Mouse (Mus musculus): Measurements from ENCODE around the gene Reg3a.
"Not testable (repeated sequence)": the region's sequence is repeated elsewhere in the genome, so short reads cannot be mapped to it uniquely, and the experiment has no call there.

Gene Reg3a

GRCm38 (mm10) chr6:78380409-78380808 lies at the start of gene Reg3a:
Gene Reg3a (plus strand): TSS chr6:78380709.
- in situ Hi-C loops (cut with MboI; ENCODE audit: unreplicated experiment in 2 of 2) = no loop called here

- in situ Hi-C loops (cut with MboI; ENCODE audit: unreplicated experiment in 2 of 2) = no loop called here
Measured at GRCm38 (mm10) chr6:78331919-78332569, 48.5 kb upstream of the Reg3a start.

DNA sequence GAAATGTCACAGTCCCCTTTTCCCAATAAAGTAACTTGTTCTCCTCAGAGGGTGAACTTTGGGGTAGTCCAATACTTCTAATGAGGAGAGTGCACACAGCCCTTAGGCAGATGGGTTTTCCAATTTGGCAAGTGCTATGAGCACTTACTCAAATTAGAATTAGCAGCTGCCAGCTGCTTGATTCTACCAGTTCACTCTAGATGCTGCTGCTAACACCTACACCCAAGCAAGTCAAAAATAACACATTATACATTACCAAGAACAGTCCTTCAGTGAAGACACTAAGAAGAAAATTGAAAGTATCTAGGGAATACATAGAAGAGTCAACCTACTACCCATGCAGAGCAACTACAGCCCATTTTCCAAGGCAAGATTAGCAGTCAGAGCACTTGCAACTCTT lies 40.2 kb upstream of the Reg3a start:
- in situ Hi-C loops (cut with MboI; ENCODE audit: unreplicated experiment in 2 of 2) = no loop called here

DNA sequence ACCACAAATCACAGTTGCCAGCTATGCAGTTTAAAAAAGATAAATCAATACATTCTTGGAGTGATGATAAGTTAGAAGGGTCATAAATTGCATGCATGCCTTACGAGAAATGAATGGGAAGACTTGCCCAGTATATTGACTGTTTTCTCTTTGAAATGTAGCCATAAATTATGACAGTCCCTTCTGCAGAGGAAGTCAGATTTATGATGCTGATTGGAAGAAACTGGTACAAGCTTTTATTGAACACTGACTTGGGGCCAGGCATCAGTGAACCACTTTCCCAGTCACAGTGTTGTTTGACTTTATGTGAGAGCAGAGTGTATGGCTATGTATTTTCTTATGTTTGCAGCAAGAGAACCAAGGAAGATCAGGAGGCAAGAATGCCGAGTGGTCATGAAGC lies 38.8 kb upstream of the Reg3a start:
- in situ Hi-C loops (cut with MboI; ENCODE audit: unreplicated experiment in 2 of 2) = no loop called here

DNA sequence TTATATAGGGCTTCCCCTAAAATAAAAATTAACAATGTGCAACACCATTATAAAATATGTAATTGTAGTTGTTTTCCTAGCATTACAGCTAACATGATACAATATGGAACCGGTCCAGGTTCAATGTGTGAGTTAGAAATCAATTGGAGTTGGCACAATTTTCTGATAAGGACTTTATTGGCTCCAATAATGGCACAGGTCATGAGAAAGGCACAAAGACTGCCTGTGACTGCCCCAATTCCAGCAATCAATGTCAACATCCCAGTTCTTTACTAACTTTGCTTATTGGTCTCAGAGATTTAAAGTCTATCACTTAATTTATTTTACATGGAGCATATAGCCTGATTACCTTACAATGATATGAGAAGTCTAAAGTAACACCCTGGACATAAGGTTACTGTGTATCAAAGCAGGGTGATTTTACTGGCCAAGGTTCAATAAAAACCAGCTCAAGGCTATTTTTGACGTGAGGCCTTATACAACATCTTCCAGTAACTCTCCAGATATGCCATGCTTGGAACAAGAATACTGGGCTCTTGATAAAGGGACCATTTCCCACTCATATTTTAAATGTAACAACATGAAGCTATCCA lies 18.4 kb upstream of the Reg3a start:
- in situ Hi-C loops (cut with MboI; ENCODE audit: unreplicated experiment in 2 of 2) = no loop called here

DNA sequence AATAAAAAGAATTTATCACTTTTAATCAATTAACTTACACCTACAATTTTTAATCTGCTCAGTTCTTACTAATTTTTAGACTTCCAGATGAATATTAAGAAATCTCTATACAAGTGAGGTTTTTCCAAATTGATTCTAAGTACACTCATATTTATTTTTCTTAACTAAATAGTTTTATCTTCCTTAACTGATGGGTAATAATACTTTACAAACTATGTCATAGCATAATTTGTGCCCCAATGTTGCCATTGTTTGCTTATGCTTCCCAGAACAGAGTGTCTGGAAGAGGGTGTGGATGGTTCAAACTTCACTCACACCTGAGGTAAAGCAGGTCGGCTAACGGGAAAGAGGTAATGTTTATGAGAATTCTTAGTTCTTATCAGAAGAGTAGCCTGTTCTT lies 10.2 kb upstream of the Reg3a start, which contains the start of gene Reg3b:
TSS of gene Reg3b (plus strand) at position 301 of the 400 bp plus-strand sequence.
- in situ Hi-C loops (cut with MboI; ENCODE audit: unreplicated experiment in 2 of 2) = no loop called here

GRCm38 (mm10) chr6:78378765-78379164 lies 1.7 kb upstream of the Reg3a start, which contains the start of gene Reg3d:
Gene Reg3d (minus strand): TSS chr6:78378865.
- in situ Hi-C loops (cut with MboI; ENCODE audit: unreplicated experiment in 2 of 2) = no loop called here

- in situ Hi-C loops (cut with MboI; ENCODE audit: unreplicated experiment in 2 of 2) = no loop called here
Measured at GRCm38 (mm10) chr6:78385609-78386008, 5.1 kb downstream of the Reg3a start.

DNA sequence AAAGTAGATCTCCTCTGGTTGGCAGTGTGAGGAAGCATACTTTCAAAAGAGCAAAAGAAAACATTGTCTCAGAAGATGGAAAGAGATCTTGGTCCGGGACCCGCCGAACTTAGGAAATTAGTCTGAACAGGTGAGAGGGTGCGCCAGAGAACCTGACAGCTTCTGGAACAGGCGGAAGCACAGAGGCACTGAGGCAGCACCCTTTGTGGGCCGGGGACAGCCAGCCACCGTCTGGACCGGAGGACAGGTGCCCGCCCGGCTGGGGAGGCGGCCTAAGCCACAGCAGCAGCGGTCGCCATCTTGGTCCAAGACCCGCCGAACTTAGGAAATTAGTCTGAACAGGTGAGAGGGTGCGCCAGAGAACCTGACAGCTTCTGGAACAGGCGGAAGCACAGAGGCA lies 14.8 kb downstream of the Reg3a start, which contains the start of gene Reg2:
TSS of gene Reg2 (plus strand) at position 301 of the 400 bp plus-strand sequence.
- in situ Hi-C loops (cut with MboI; ENCODE audit: unreplicated experiment in 2 of 2) = not testable (repeated sequence)

DNA sequence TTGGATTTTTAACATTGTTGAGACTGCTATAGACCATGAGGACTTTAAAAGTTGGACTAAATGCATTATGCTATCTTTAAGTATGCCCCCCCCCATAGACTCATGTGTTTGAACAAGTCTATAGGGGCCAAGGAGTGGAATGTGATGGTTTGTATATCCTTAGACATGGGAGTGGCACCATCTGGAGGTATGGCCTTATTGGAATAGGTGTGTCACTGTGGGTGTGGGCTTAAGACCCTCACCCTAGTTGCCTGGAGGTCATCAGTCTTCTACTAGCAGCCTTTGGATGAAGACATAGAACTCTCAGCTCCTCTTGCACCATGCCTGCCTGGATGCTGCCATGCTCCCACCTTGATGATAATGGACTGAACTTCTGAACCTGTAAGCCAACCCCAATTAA lies 41.9 kb downstream of the Reg3a start, which contains the start of gene Reg1:
TSS of gene Reg1 (plus strand) at position 301 of the 400 bp plus-strand sequence.
- in situ Hi-C loops (cut with MboI; ENCODE audit: unreplicated experiment in 2 of 2) = not testable (repeated sequence)

DNA sequence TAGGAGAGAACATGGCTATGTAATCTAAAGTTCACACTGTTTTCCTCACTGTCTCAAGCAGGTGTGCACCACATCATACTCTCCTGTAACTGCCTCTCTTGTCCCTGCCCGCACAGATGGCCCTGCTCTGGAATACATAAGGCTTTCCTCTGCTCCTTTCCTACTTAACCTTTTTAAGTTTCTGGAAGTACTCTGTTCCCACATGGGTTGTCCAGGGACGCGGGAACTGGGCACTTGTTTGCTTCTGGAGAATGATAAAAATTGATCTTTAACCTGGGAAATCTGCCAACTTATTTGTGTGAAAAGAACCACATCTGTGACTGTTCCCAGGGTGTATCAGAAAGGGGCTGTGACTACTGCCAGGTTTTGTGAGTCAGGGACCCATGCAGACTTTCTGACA lies 45.0 kb downstream of the Reg3a start:
- in situ Hi-C loops (cut with MboI; ENCODE audit: unreplicated experiment in 2 of 2) = no loop called here
